Mouse (Mus musculus) heart, embryonic 15.5 days (tissue): ENCODE results near the gene Wnt4. TPM values are rescaled to one million over a fixed set of nuclear protein-coding genes. Genes with fewer than 3 reads are reported as not detected.

Source experiments
- ATAC-seq: fragments of 200-750 bp; cut with Nextera tagmentation; replicated peaks from 2 replicates; pipeline ENCODE4 v1.8.0; 2017; ENCODE audit warnings: low read depth, moderate TSS enrichment; ENCODE audit not compliant: insufficient number of reproducible peaks, insufficient read depth, low FRiP score
- H3K27ac ChIP-seq: fragments of 300-500 bp; sonication (generic); 2 replicates; pipeline ENCODE4 v1.5.1; 2015; ENCODE audit warnings: mild to moderate bottlenecking, inconsistent platforms
- H3K27me3 ChIP-seq: fragments of 300-500 bp; sonication (generic); 2 replicates; pipeline ENCODE4 v1.6.1; 2015; ENCODE audit warnings: inconsistent platforms
- H3K36me3 ChIP-seq: fragments of 300-500 bp; sonication (generic); 2 replicates; pipeline ENCODE4 v1.6.1; 2015; ENCODE audit warnings: mild to moderate bottlenecking, inconsistent platforms
- H3K4me1 ChIP-seq: fragments of 300-500 bp; sonication (generic); replicated peaks from 2 replicates; pipeline ENCODE4 v1.6.1; 2015; ENCODE audit warnings: inconsistent platforms
- H3K4me2 ChIP-seq: fragments of 300-500 bp; sonication (generic); 2 replicates; pipeline ENCODE4 v1.6.1; 2015; ENCODE audit warnings: inconsistent platforms, mild to moderate bottlenecking, moderate library complexity
- H3K4me3 ChIP-seq: fragments of 300-500 bp; sonication (generic); 2 replicates; pipeline ENCODE4 v1.5.1; 2015; ENCODE audit warnings: mild to moderate bottlenecking, inconsistent platforms
- H3K9ac ChIP-seq: fragments of 300-500 bp; sonication (generic); 2 replicates; pipeline ENCODE4 v1.6.1; 2015; ENCODE audit warnings: mild to moderate bottlenecking, inconsistent platforms
- H3K9me3 ChIP-seq: fragments of 300-500 bp; sonication (generic); replicated peaks from 2 replicates; pipeline ENCODE4 v1.6.1; 2016; ENCODE audit warnings: inconsistent platforms
- WGBS: fragments of 180-500 bp; shearing (Covaris S2); methylation state at CpG from one replicate; pipeline ENCODE4 v1.1.7; 2015; ENCODE audit warnings: mixed read lengths; 5-methylcytosine and 5-hydroxymethylcytosine counted together
- polyA plus RNA-seq: library from polyadenylated mRNA; unstranded; fragments of >200 nt; fragmentation: Nextera tagmentation; extraction: Ambion mirVana; gene quantifications from 2 replicates; pipeline ENCODE4 v1.2.1, GENCODE M21; 2015

Wnt4 gene
- polyA plus RNA-seq, 1 experiment from 2014 or later = 1.7 TPM

- no peak for ATAC-seq
- WGBS = 74% methylated on average over 1 of the region's 1 CpGs
Observed at GRCm38 (mm10) chr4:137342816-137343215, 65.5 kb downstream of the Wnt4 start.

GRCm38 (mm10) chr4:137345112-137345511, 67.8 kb downstream of the Wnt4 start:
- Histone ChIP-seq H3K4me2 (no peak overlapping the region), H3K9me3 (no peaks in the 10 kb centered on the region), H3K27me3 (no peaks in the 10 kb centered on the region), H3K9ac (no peak overlapping the region), H3K4me1 (peaks cover 28% of the 10 kb centered on the region), H3K4me3 (no peak overlapping the region), H3K36me3 (peaks cover 6% of the 10 kb centered on the region; the same call in 1 of the 2 replicates), H3K27ac (no peak overlapping the region)
- 87% methylated on average over 2 of the region's 2 CpGs for WGBS
- ATAC-seq = no peak

More at GRCm38 (mm10) chr4:137342816-137343215, 65.5 kb downstream of the Wnt4 start:
- Histone ChIP-seq H3K4me2 (no peak overlapping the region), H3K36me3 (peaks cover 6% of the 10 kb centered on the region; the same call in 1 of the 2 replicates), H3K27me3 (no peaks in the 10 kb centered on the region), H3K9me3 (no peaks in the 10 kb centered on the region), H3K4me1 (peaks cover 35% of the 10 kb centered on the region), H3K4me3 (no peak overlapping the region), H3K9ac (no peak overlapping the region), H3K27ac (no peak overlapping the region)

GRCm38 (mm10) chr4:137345790-137346189, 68.5 kb downstream of the Wnt4 start:
- WGBS = 97% methylated on average over 1 of the region's 1 CpGs

More at GRCm38 (mm10) chr4:137345790-137346189, 68.5 kb downstream of the Wnt4 start:
- no peak for ATAC-seq
- peaks cover 11% of the 10 kb centered on the region; the same call in 1 of the 2 replicates for H3K36me3 ChIP-seq
- H3K9me3 ChIP-seq = no peaks in the 10 kb centered on the region
- H3K9ac ChIP-seq = no peak overlapping the region
- H3K4me2 ChIP-seq = no peak overlapping the region
- H3K4me3 ChIP-seq = no peak overlapping the region
- no peaks in the 10 kb centered on the region for H3K27me3 ChIP-seq
- no peak overlapping the region for H3K27ac ChIP-seq
- peaks cover 23% of the 10 kb centered on the region for H3K4me1 ChIP-seq

Other genes with a start within 250 kb of the Wnt4 start
- gene Zbtb40, start 228.7 kb upstream of the Wnt4 start, polyA plus RNA-seq = 2.4 and 3.2 TPM in 2 replicates
- 462 and 495 TPM in 2 replicates for gene Cdc42, start 80.2 kb downstream of the Wnt4 start, polyA plus RNA-seq
- gene Cela3a, start 132.3 kb downstream of the Wnt4 start, polyA plus RNA-seq = not detected in 2 replicates
- gene Cela3b, start 153.1 kb downstream of the Wnt4 start, polyA plus RNA-seq = not detected in 2 replicates
- not detected in 2 replicates for gene 1700013G24Rik, start 175.8 kb downstream of the Wnt4 start, polyA plus RNA-seq
- 41.3 and 56.3 TPM in 2 replicates for gene Hspg2, start 191.3 kb downstream of the Wnt4 start, polyA plus RNA-seq